Mouse (Mus musculus) kidney, adult 18-20 months (tissue): ENCODE results near the gene Fam219a.

Experiments used
- DNase-seq: peaks from one replicate; pipeline ENCODE4 v3.0.0; 2021

Fam219a gene

GRCm38 (mm10) chr4:41502986-41503412 lies 66.3 kb downstream of the Fam219a start, which contains the start of gene AI464131:
AI464131 (minus strand) TSS chr4:41503076.
- DNase-seq = peak; percentile 98

- no peak for DNase-seq
Measured at GRCm38 (mm10) chr4:41502171-41502940, 67.0 kb downstream of the Fam219a start.

GRCm38 (mm10) chr4:41500787-41501186 lies 68.6 kb downstream of the Fam219a start:
- DNase-seq = no peak

- no peak for DNase-seq
Measured at GRCm38 (mm10) chr4:41499619-41500018, 69.7 kb downstream of the Fam219a start.

GRCm38 (mm10) chr4:41498921-41499391 lies 70.4 kb downstream of the Fam219a start:
- peak; percentile 73 for DNase-seq

GRCm38 (mm10) chr4:41497995-41498845 lies 71.1 kb downstream of the Fam219a start:
- no peak for DNase-seq

- DNase-seq = no peak
Measured at GRCm38 (mm10) chr4:41497579-41497978, 71.8 kb downstream of the Fam219a start.

- no peak for DNase-seq
Measured at GRCm38 (mm10) chr4:41497046-41497445, 72.3 kb downstream of the Fam219a start.

GRCm38 (mm10) chr4:41495850-41496249 lies 73.5 kb downstream of the Fam219a start:
- no peak for DNase-seq

GRCm38 (mm10) chr4:41495076-41495475 lies 74.3 kb downstream of the Fam219a start:
- no peak for DNase-seq

- no peak for DNase-seq
Measured at GRCm38 (mm10) chr4:41494378-41494777, 75.0 kb downstream of the Fam219a start.

- no peak for DNase-seq
Measured at GRCm38 (mm10) chr4:41493464-41494116, 75.7 kb downstream of the Fam219a start.

- no peak for DNase-seq
Measured at GRCm38 (mm10) chr4:41492951-41493350, 76.4 kb downstream of the Fam219a start.

GRCm38 (mm10) chr4:41481601-41482017 lies 87.7 kb downstream of the Fam219a start:
- peak; percentile 67 for DNase-seq

GRCm38 (mm10) chr4:41480254-41480653 lies 89.1 kb downstream of the Fam219a start:
- DNase-seq = no peak

GRCm38 (mm10) chr4:41479456-41479804 lies 89.9 kb downstream of the Fam219a start:
- no peak for DNase-seq

GRCm38 (mm10) chr4:41478751-41479455 lies 90.4 kb downstream of the Fam219a start:
- DNase-seq = no peak

- no peak for DNase-seq
Measured at GRCm38 (mm10) chr4:41477648-41478160, 91.6 kb downstream of the Fam219a start.

- DNase-seq = no peak
Measured at GRCm38 (mm10) chr4:41471384-41471689, 98.0 kb downstream of the Fam219a start.

GRCm38 (mm10) chr4:41470684-41471383 lies 98.5 kb downstream of the Fam219a start:
- DNase-seq = no peak

GRCm38 (mm10) chr4:41470051-41470683 lies 99.2 kb downstream of the Fam219a start:
- DNase-seq = no peak
